Mouse (Mus musculus) testis, adult 2 months (tissue): Measurements from ENCODE around the gene Npas3. TPM values are rescaled to one million over a fixed set of nuclear protein-coding genes. Genes with fewer than 3 reads are reported as not detected.

Source experiments
- H3K27ac ChIP-seq: fragments of 200-500 bp; 2 replicates; pipeline ENCODE4 v1.5.1; 2012; ENCODE audit warnings: low read depth, low read length; ENCODE audit not compliant: control insufficient read depth, insufficient read depth
- H3K27me3 ChIP-seq: fragments of 200-500 bp; 2 replicates; pipeline ENCODE4 v1.6.1; 2012; ENCODE audit warnings: mild to moderate bottlenecking, low read length, moderate library complexity; ENCODE audit not compliant: control insufficient read depth, insufficient read depth
- H3K36me3 ChIP-seq: fragments of 200-500 bp; 2 replicates; pipeline ENCODE4 v1.6.1; 2012; ENCODE audit warnings: mild to moderate bottlenecking, low read length; ENCODE audit not compliant: control insufficient read depth, insufficient read depth
- H3K4me1 ChIP-seq: fragments of 200-500 bp; 2 replicates; pipeline ENCODE4 v1.6.1; 2012; ENCODE audit warnings: low read length; ENCODE audit not compliant: control insufficient read depth, insufficient read depth
- H3K4me3 ChIP-seq: fragments of 200-500 bp; 2 replicates; pipeline ENCODE4 v1.5.1; 2012; ENCODE audit warnings: low read depth, mild to moderate bottlenecking, low read length, moderate library complexity, mixed read lengths; ENCODE audit not compliant: control insufficient read depth
- CTCF ChIP-seq: fragments of 200-500 bp; IDR thresholded peaks from 2 replicates; pipeline ENCODE4 v1.5.1; 2012; ENCODE audit warnings: low read depth, mild to moderate bottlenecking, inconsistent platforms, low read length, moderate library complexity; ENCODE audit not compliant: control insufficient read depth, insufficient read depth, insufficient replicate concordance
- POLR2A ChIP-seq: fragments of 200-500 bp; IDR thresholded peaks from 2 replicates; pipeline ENCODE4 v1.6.1; 2012; ENCODE audit warnings: low read depth, mild to moderate bottlenecking, inconsistent platforms, low read length, moderate library complexity; ENCODE audit not compliant: control insufficient read depth
- polyA plus RNA-seq: library from polyadenylated mRNA; depleted of rRNA; stranded (reverse); fragments of >200 nt; gene quantifications from 2 replicates; pipeline ENCODE4 v1.2.3, GENCODE M21; 2012

Gene Npas3
- polyA plus RNA-seq, 1 experiment: 0.91 TPM

GRCm38 (mm10) chr12:53875226-53875625 lies 626.7 kb downstream of the Npas3 start:
- no peaks in the 10 kb centered on the region for H3K27me3 ChIP-seq
- H3K4me1 ChIP-seq: no peaks in the 10 kb centered on the region
- H3K27ac ChIP-seq: no peak overlapping the region
- TF ChIP-seq POLR2A: no peak
- no peak overlapping the region for H3K4me3 ChIP-seq
- H3K36me3 ChIP-seq: no peaks in the 10 kb centered on the region

GRCm38 (mm10) chr12:53876693-53877092 lies 628.2 kb downstream of the Npas3 start:
- Histone ChIP-seq H3K4me3 (no peak overlapping the region), H3K27ac (no peak overlapping the region), H3K4me1 (no peaks in the 10 kb centered on the region), H3K27me3 (no peaks in the 10 kb centered on the region), H3K36me3 (no peaks in the 10 kb centered on the region)
- TF ChIP-seq CTCF (no peak), POLR2A (no peak)

GRCm38 (mm10) chr12:53881684-53882083 lies 633.2 kb downstream of the Npas3 start:
- no peak overlapping the region for H3K27ac ChIP-seq
- no peaks in the 10 kb centered on the region for H3K36me3 ChIP-seq
- no peaks in the 10 kb centered on the region for H3K27me3 ChIP-seq
- no peak overlapping the region for H3K4me3 ChIP-seq
- no peaks in the 10 kb centered on the region for H3K4me1 ChIP-seq
- TF ChIP-seq CTCF (no peak), POLR2A (no peak)

- Histone ChIP-seq H3K36me3 (no peaks in the 10 kb centered on the region), H3K27ac (no peak overlapping the region), H3K4me1 (no peaks in the 10 kb centered on the region), H3K4me3 (no peak overlapping the region), H3K27me3 (no peaks in the 10 kb centered on the region)
- no peak for TF ChIP-seq CTCF
- TF ChIP-seq POLR2A: no peak
Observed at GRCm38 (mm10) chr12:53882863-53883262, 634.4 kb downstream of the Npas3 start.

- no peak overlapping the region for H3K27ac ChIP-seq
- no peak for TF ChIP-seq POLR2A
- no peak for TF ChIP-seq CTCF
- no peaks in the 10 kb centered on the region for H3K36me3 ChIP-seq
- H3K4me3 ChIP-seq: no peak overlapping the region
- no peaks in the 10 kb centered on the region for H3K27me3 ChIP-seq
- no peaks in the 10 kb centered on the region for H3K4me1 ChIP-seq
Observed at GRCm38 (mm10) chr12:53888624-53889023, 640.1 kb downstream of the Npas3 start.

- TF ChIP-seq POLR2A (no peak), CTCF (no peak)
- Histone ChIP-seq H3K4me1 (no peaks in the 10 kb centered on the region), H3K36me3 (no peaks in the 10 kb centered on the region), H3K4me3 (no peak overlapping the region), H3K27ac (no peak overlapping the region), H3K27me3 (no peaks in the 10 kb centered on the region)
Observed at GRCm38 (mm10) chr12:53895909-53896308, 647.4 kb downstream of the Npas3 start.

GRCm38 (mm10) chr12:53908761-53909160 lies 660.3 kb downstream of the Npas3 start:
- TF ChIP-seq CTCF: no peak
- no peak for TF ChIP-seq POLR2A
- Histone ChIP-seq H3K4me1 (no peaks in the 10 kb centered on the region), H3K27ac (no peak overlapping the region)

GRCm38 (mm10) chr12:53910192-53910591 lies 661.7 kb downstream of the Npas3 start:
- Histone ChIP-seq H3K27ac (no peak overlapping the region), H3K4me3 (no peak overlapping the region), H3K36me3 (no peaks in the 10 kb centered on the region), H3K27me3 (no peaks in the 10 kb centered on the region), H3K4me1 (no peaks in the 10 kb centered on the region)
- no peak for TF ChIP-seq POLR2A

More at GRCm38 (mm10) chr12:53908761-53909160, 660.3 kb downstream of the Npas3 start:
- H3K27me3 ChIP-seq: no peaks in the 10 kb centered on the region
- no peaks in the 10 kb centered on the region for H3K36me3 ChIP-seq
- no peak overlapping the region for H3K4me3 ChIP-seq
